Mouse (Mus musculus) adrenal gland, postnatal 36 days (tissue): ENCODE measurements at regions not wholly inside any gene's neighbourhood (a gene's known extent, or its start where the extent isn't known, plus 50 kb on each side); places are given as distances from the start of the nearest gene placed in this dataset.

Source experiments
- DNase-seq, 2 experiments: peaks; one replicate each; pipeline ENCODE4 v3.0.0; 2021; ENCODE audit warnings: mixed read lengths in 1 of 2

DNA sequence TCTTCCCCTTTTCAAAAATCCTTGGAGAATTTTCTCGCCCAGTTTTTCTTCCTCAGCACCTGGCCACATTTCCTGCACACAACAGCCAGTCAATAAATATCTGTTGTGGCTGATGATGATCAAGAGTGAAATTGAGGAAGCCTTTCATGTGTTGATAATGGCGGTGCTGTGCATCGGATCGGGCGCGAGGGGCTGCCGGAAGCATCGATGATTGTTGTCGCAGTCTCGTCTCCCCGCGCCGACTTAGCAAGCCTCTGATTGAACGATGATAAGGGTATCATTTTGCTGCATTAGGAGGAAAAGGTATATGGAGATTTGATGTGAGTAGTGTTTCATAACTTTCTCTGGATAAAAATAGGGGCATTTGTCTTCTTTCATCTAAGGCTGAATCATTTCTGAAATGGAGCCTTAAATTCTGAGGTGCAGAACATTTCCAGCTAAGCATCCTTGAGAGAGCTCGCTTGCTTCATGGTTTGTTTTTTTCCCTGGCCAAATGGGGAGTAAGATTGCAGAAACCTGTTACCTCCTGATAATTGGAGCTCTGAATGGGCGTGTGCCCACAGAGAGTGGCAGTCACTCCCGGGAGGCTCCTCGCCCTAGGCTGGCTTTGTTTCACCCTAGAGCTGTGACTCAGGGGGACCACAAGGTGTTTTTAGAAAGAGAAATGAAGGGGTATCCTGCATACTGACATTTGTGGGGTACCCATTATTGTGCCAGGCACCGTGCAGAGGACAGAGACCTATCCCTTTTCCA lies 94.8 kb upstream of the Podxl start:
- no peak for DNase-seq

DNA sequence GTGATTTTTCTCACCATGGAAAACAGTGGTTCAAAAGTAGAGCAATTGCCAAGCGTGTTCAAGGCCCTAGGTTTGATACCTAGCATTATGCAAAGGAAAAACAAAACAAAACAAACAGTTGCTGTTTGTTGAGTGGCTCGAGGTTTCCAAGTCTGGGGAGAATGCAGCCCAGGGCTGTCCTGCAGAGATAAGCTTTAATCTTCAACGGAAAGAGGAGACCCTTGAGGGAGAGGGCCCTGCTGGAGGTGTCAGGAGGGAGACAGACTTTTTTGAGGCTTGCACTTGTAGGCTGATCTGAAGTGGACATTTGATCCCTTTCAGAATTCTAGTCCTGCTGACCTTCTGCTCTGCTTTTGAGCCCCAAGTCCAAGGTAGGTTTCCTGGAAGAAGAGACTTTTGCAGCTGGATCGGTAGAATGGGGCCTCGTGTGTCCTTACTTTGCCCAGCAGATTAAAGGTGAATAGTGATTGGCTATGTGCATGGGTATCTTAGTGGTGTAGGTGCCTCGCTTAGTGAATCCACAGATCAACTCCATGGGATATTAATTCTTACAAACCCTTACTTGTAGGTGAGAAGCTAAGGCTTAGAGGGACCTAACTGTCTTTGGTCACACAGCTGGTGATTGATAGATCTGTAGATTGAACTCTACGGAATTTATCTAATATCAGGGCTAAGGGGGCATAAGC lies 87.2 kb upstream of the Podxl start:
- DNase-seq: no peak

DNA sequence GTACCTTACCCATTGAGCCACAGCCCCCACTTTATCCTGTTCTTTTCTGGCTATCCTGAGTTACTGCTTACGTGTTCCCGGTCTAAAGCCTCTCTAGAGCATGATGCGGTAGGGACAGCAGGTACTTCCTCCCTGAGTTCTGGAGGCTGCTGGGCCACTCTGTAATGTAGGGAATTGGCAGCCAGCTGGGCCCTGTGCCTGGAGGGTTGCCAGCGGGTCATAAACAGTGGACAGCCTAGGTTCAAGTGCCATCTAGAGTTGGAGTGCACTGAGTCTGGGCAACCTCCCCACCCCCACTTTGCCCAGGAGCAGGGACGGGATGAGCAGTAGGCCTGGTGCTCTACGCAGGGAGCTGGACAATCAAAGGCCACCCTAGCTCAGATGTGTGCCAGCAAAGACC lies 81.5 kb upstream of the Podxl start:
- no peak for DNase-seq

DNA sequence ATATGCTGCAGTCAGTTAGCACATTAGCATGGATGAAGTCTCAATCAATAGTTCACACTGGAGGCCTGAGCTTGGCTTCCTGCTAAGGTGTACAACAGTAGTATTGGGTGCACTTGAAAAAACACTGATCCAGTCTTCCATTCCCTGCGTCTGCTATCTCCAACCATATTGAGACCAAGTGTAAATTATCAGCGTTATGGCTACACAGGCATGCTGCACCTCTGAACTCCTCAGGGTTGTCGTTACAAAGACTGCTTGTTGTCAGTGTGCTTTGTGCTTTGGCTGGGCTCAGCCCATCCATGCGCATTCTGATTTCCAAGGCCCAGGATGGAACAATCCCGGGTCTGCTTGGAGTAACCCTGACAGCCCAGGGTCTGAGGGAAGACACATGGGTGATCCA lies 80.7 kb upstream of the Podxl start:
- no peak for DNase-seq

DNA sequence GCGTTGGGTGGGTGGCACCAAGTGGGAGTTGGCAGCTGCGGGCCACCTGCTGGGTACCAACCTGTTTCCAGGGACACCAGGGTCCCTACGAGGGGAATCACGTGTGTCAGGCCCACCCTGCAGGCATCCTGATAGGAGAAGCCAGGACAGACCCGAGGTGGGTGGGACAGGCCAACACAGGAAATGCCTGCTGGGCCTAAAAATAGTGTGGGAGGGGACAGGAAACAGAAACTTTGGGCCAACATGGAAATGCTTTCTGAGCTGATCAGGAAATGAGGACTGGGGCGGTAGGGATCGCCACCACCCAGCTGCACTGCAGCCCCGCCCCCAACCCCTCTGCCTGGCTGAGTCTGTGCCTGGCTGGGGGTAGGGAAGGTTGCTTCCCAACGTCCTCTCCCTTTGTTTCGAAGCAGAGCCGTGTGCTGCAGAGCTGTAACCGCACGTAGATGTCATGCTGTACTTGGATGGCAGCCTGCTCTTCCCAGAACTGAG lies 78.7 kb upstream of the Podxl start:
- DNase-seq: peak; percentile 66 to 86

DNA sequence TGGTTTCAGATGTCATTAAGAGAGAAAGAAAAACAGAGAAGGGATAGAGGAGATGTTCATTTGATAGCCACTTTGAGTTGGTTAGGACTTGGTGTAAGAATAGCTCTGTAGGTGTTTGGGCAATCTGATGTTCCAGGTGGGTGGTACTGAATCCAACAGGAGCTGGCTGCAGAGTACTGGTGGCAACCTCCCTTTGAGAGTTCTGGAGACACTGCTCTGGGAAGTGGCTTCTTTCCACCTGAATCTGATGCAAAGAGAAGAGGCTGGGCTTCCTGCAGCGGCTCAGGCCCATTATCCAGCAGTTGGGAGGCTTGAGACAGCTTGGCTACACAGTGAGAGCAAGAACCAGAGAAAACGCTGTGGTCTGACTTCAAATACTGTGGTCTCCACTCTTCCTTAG lies 77.0 kb upstream of the Podxl start:
- no peak for DNase-seq

DNA sequence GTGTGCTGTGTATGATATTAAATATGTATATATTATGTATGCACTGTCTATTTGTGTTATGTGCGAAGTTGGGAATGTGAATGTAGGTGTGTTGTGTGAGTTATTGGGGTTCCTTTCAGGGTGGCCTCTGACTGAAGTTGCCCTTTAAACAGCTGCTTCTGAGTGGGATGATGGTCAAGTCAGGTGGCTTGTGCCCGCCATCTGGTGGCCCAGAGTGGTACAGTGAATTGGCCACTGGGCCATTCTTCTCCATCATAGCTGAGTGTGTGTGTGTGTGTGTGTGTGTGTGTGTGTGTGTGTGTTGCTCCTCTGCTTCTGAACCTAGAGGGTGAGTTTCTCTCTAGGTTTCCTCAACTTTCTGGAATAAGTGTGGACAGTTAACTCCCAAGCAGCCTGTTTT lies 75.7 kb upstream of the Podxl start:
- peak; percentile 76 to 78 for DNase-seq

DNA sequence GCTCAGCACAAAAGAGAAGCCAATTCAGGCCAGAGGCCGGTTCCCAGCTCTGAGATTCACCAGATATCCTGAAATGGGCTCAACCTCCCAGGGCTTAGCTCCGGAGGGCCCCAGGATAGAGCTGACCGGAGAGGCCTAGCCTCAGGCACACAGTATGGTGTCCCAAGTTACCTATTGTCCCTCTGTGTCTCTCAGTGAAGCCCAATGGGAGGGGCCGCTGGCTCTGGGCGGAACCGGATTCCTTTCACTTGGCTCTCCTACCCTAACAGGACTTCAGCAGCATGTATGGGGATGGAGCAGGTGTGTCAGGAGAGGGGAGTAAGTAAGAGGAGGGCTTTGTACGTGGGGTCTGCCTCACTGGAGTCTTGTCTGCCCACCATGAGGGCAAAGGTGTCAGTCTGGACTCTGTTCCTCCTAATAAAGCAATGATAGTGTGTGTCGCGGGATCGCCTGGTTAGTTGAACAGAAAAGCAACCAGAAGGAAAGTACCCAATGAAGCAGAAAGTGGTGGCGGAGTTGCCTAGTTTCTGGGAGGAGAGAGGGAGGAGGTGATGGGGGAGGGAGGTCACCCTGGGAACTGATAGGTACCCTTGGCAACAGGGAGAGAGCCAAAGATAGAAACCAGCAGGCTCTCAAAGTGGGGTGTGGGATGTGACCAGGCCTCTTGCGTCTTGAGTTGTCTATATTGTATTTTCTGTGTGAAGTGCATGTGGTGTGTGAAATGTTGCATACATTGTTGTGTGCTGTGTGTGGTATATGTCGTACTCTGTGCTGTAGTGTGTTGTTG lies 74.8 kb upstream of the Podxl start:
- no peak for DNase-seq

DNA sequence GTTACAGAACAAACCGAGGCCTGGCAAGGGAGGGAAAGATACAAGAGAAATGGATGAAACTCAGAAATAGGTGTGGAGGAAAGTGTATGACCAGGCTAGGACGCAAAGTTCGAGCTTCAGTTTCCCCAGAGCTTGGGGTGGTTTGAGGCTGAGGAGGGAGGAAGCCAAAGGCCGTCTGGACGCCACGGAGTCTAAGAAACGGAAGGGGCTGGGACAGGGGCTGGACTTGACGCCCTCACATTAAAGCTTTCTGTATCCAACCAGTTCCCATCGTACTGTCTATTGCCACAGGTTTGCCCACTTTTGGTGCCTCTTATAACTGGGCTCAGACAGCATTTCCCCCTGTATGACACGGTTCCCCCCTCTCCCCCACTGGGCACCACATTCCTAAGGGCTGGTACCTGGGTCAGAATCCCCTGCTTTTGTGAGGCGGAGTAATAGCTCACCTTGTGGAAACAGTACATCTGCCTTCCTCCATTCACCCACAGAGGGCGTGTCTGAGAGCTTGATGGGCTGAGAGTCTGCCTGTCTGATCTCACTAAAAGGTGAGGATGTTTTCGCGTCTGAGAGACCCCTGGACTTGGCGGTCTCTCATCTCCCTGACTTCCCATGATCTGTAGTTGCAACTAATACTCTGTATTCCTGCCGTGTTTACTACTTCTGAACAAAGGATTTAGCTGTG lies 73.7 kb upstream of the Podxl start:
- DNase-seq: no peak

DNA sequence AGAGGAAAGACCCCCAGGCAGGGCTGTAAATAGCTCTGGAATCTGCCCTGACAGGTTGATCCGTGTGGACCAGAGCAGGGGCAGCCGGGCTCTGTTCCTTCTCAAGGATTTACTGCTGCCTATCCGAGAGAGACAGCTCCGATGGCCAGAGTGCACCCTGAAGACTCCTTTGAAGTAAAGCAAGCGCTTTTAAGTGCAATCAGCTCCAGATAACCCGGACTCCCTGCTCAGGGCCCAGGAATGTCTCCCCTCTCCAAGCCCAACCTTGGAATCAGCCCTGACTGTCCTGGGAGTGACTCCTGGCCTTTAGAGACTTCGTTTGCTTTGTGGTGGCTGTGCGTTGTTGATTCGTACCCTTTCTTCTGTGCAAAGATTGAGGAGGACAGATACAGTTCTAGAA lies 73.2 kb upstream of the Podxl start:
- DNase-seq: no peak

DNA sequence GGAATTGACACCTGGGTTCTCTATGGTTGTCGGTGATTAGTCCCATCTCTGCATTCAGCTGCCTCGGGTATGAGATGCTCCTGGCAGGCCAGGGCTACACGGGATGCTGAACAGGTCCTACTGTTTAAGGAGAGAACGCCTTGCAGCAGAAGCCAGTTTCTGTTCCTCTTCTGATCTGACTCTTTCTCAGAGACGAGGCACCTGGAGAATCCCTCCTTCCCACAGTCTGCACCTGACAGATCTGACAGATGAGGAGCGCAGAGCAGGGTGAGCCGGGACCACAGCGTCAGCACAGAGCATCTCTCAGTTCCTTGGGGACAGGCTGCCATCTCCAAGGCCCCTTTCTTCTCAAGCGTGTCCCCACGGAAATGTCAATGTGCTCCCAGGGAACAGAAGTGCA lies 68.7 kb upstream of the Podxl start:
- no peak for DNase-seq

DNA sequence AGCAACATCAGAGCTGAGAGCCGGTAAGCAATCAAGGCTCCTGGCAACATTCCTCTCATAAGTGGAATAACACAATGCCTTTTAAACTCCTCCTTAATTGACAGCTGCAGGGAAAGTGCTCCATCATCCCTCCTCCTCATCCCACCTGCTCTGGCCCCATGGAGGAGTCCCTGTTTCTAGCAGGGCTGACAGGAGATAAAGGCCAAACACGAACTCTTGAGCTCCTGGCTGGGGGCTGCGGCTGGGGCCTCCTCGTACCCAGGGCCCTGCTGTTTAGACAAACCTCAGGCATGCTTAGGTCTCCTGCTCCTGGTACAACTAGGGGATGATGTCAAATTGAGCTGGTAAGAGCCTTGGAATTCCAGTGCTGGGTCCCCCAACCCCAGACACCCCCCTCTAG lies 66.2 kb upstream of the Podxl start:
- DNase-seq: no peak

DNA sequence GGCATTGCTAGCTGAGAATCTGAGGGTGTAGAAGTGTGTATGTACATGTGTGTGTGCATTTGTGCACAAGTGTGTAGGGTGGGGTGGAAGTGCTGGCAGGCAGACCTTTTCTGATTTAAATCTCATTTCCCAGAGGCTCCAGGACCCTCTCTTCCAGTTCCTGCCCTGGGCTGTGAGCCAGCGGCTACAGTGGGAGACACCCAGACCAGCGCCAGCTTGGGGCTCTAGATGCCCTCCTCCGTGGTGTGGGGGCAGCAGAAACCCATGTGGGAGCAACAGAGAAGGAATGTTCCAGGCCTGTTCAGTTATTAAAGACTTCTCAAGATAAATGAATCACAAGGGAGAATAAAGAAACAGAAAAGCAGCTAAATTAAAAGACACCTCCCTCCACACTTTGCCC lies 64.1 kb upstream of the Podxl start:
- no peak for DNase-seq

DNA sequence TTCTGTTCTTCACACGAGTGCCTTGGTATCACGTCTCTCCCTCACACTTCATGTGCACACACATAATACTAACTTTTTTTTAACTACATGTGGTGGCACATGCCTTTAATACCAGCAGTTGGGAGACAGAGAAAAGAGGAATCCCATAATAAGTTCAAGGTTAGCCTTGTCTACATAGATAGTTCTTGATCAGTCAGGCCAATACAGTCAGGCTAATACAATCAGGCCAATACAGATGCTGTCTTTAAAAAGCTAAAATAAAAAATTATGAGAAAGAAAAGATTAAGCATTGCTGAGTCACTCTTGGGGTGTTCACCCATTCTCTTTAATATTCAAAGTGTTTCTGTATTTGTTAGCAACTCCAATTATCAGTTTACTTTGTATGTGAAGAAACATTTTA lies 61.3 kb upstream of the Podxl start:
- no peak for DNase-seq

DNA sequence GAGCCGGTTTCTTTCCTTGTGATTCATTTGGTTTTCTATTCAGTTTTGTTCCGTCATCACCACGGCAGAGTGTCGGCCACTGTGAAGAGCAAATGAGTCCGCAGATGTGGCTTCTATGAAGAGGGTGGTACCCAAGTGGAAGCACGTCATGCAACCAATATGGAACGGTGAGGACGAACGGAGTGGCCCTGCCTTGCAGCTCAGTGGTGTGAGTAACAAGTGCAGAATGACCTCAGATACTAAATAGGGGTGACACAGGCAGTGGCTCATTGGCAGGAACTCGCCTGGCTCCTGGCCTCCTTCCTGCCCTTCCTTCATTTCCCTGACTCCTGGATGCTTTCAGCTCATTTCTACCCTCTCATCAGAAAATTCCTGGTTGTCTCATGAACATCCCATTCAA lies 60.6 kb upstream of the Podxl start:
- no peak for DNase-seq

DNA sequence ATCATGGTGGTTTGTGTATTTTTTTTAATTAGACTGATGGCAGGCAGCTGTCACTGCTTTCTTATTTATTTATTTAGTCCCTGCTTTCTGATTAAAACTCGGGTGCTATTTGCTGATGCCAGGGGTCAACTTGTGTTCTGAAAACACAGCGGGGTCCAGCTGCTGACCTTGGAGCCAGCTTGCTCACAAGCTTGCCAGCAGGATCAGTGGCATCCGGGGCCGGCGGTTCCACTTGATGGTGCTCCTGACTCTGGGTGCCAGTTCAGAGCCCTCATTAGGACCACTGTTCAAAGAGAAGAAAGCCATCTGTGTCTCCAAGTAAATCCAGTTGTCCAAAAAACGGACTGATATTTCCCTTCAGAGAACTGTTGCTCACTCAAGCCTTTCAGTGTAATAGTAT lies 57.2 kb upstream of the Podxl start:
- no peak for DNase-seq

DNA sequence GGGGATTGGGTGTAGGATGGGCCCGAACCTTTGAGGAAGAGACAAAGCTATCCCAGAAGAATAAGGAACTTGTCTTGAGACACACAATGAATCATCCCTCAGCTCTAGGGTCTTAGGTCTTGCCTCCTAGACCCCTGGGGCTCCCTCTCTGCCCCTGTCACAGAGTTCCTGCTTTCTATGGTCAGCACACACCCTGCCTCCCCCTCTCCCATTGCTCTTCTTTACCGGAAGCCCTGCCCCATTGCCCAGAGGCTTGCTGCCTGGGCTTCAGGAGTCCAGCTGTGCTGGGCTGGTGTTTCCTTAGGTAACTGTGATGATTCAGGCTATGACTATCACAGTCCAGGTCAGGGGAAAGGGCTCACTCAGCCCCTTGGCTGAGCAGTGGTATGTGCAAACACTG lies 55.1 kb upstream of the Podxl start:
- DNase-seq: no peak

DNA sequence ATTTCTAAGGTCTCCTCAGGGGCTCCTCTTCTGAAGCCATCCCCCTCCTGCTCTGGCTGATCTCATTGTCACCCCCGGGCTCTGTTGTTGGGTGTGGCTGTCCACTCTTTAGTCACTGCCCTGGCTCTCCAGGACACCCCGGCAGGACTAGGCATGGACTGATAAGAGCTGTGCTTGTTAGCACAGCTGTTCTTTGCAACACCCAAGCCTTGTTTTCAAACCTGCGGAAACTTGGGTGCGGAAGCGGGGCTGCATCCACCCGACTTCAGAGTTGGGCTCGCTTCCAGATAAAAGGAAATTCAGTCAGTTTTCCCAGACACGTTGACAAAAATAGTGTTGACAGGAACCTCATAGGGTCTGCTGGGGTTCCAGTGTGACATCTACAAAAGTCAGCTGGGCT lies 53.6 kb upstream of the Podxl start:
- peak in 1 of 2 experiments; percentile 43 for DNase-seq

DNA sequence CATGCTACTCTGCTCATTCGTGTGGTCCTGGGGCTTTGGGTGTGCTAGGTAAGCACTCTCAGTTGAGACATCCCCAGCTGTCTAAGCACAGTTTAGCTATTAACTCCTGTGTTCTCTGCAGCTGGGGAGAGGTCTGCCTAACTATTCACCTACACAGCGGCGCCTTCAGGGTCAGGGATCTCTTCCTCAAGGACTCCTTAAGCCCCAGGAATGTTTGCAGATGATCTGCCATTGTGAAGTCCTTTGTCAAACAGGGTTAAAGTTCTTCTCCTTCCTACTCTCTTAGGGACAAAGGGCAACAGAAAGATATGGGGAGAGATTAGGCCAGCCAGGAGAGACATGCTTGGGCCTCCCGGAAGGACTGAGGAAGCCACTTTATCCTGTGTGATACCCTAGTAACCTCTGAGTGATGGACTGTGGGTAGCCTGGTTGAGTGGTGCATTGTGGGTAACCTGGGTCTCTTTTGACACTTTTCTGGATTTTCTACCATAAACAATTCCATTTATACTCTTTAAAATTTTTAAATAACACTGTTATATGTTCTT lies 51.7 kb upstream of the Podxl start:
- no peak for DNase-seq

DNA sequence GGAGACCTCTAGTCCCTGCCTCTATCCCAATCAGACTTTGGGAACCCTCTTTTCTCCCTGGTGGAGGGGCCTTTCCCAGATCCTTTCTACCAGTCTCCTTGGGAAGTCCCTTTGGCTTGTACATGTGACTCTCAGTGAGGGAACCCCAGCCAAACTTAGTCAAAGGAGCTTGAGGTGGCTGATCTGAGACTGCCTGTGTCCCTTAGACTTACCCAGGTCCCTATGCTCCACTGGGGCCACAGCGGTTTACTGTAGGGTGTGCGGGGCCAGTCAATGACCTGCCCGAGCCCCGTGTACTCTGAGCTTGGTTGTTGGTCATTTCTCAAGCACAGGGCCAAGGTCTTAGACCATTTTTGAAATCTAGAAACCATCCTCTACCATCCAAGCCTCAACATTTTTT lies 50.8 kb upstream of the Podxl start:
- DNase-seq: no peak

DNA sequence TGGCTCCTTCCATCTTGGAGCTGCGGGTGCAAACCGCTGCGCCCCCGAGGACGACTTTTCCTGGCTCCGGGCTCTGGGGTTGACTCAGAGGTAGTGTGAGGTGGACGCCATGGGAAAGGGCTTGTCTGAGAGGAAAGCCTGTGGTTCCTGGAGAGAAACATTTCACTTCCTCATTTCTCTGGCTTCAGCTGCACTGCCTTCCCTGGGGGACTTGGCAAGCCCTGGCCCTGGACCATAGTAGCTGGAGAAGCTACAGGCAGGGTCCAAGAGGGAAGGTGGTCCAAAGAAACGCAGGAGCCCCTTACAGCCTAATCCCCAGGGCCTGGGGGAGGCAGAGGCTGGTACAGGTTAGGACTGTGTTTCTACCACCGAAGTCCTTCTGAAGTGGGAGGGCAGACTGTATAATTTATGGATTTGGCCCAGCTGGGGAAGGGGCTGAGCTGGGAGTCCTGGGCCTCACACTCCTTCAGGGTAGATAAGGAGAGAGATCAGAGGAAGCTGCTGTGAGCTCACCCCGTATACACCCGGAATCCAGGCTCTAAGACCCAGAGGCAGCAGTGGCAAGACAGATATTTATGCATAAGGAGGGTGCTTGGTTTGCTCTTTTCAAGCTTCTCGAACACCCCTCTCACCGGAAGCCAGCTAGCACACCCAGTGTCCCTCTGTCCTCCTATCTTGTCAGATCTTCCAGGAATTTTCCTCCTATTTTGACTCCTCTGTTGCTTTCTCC lies 50.0 kb upstream of the Podxl start:
- DNase-seq: no peak
